Mouse (Mus musculus) T-helper 1 cell (primary cell): ENCODE results near the gene Sub1.

Source experiments
- in situ Hi-C: fragments of 300-600 bp; cut with MboI, MseI; formaldehyde crosslinking; loops from one replicate; pipeline ENCODE4 v1.15.1; 2025; ENCODE audit warnings: high pct_unique_total_duplicates

Sub1 gene

GRCm38 (mm10) chr15:11970621-11971020, 26.2 kb downstream of the Sub1 start:
- in situ Hi-C loops: loop anchor here (5.0 kb wide), 1 partner anchor 112 kb away; no protein-coding TSS in a partner anchor

GRCm38 (mm10) chr15:11968851-11969250, 27.9 kb downstream of the Sub1 start:
- in situ Hi-C loops: loop anchor here (5.0 kb wide), 1 partner anchor 567 kb away; no protein-coding TSS in a partner anchor

- in situ Hi-C loops: loop anchor here (5.0 kb wide), 1 partner anchor 564 kb away; no protein-coding TSS in a partner anchor
Measured at GRCm38 (mm10) chr15:11966367-11966766, 30.4 kb downstream of the Sub1 start.

GRCm38 (mm10) chr15:11965201-11965845, 31.5 kb downstream of the Sub1 start:
- in situ Hi-C loops: loop anchor here (5.0 kb wide), 1 partner anchor 563 kb away; no protein-coding TSS in a partner anchor

- in situ Hi-C loops: loop anchor here (5.0 kb wide), 1 partner anchor 377 kb away; no protein-coding TSS in a partner anchor
Measured at GRCm38 (mm10) chr15:11963791-11964525, 32.8 kb downstream of the Sub1 start.

GRCm38 (mm10) chr15:11959716-11960115, 37.1 kb downstream of the Sub1 start:
- in situ Hi-C loops: loop anchor here (5.0 kb wide), 1 partner anchor 372 kb away; no protein-coding TSS in a partner anchor

GRCm38 (mm10) chr15:11956129-11956528, 40.7 kb downstream of the Sub1 start:
- in situ Hi-C loops: no loop called here

GRCm38 (mm10) chr15:11954190-11954589, 42.6 kb downstream of the Sub1 start:
- in situ Hi-C loops: no loop called here

GRCm38 (mm10) chr15:11952159-11952558, 44.6 kb downstream of the Sub1 start:
- in situ Hi-C loops: no loop called here

GRCm38 (mm10) chr15:11951181-11951580, 45.6 kb downstream of the Sub1 start:
- in situ Hi-C loops: no loop called here

GRCm38 (mm10) chr15:11950144-11950543, 46.6 kb downstream of the Sub1 start:
- in situ Hi-C loops: no loop called here

GRCm38 (mm10) chr15:11949490-11949889, 47.3 kb downstream of the Sub1 start:
- in situ Hi-C loops: no loop called here

GRCm38 (mm10) chr15:11940855-11941254, 55.9 kb downstream of the Sub1 start:
- in situ Hi-C loops: no loop called here
